Comparison of ENCODE assay signal across 9 mouse cellular contexts in genomic region chr6:108458182-108458571, GRCm38 (mm10).
DNase-seq lines count a peak whose midpoint lies in the region; ATAC-seq and TF ChIP-seq lines count a peak whose summit lies in the region.
"Had no signal": no experiment of that assay in that cellular context is flagged by ENCODE, and none has a peak within 500 bp of the region (broad histone marks: within the 10 kb centered on the region; RNA-seq: fewer than 3 reads in every experiment).

No protein-coding gene starts in this region.

- no peak for DNase-seq in layer of hippocampus, adult 2 months (ENCODE audit: low spot score in 2 of 2)
- no peak for DNase-seq in layer of hippocampus, postnatal 14 days (ENCODE audit: low spot score in 2 of 2)
- DNase-seq in gastrocnemius, postnatal 14 days: peak; percentile 52
- peak; percentile 79 for DNase-seq in skeletal muscle tissue, adult 2 months (ENCODE audit: low read depth, low spot score)
- no peak for DNase-seq in left cerebral cortex, adult 8-10 months (ENCODE audit: low spot score in 2 of 2)
- DNase-seq in spleen, postnatal 36 days (ENCODE audit: low spot score in 2 of 2): no peak
- no peak for DNase-seq in cerebellum, postnatal 25 days

- H3K4me1 ChIP-seq in kidney, embryonic 14.5 days (ENCODE audit: control insufficient read depth, insufficient read depth, low read length): peaks cover 47% of the 10 kb centered on the region

- no peak overlapping the region for H3K9ac ChIP-seq in kidney, embryonic 14.5 days (ENCODE audit: low read depth, low read length)

- intact Hi-C loops in gastrocnemius, postnatal 14 days (cut with DNase I; ENCODE audit: low total_unique reads): no loop called here

- H3K4me2 ChIP-seq in kidney, embryonic 14.5 days (replicated peaks; ENCODE audit: low read depth, low read length): 0 out of 2 replicates have a peak overlapping the region, but pooled peaks have one; percentile 10

- no peaks in the 10 kb centered on the region for H3K36me3 ChIP-seq in kidney, embryonic 14.5 days (ENCODE audit: control insufficient read depth, insufficient read depth, low read length)

- WGBS in kidney, embryonic 14.5 days: 25% methylated on average over 2 of the region's 2 CpGs

- H3K9me3 ChIP-seq in kidney, embryonic 14.5 days (ENCODE audit: control insufficient read depth, low read length): no peaks in the 10 kb centered on the region
- H3K9me3 ChIP-seq: G1E had no signal

- peak overlapping the region; percentile 97 for H3K27ac ChIP-seq in layer of hippocampus, adult 2 months
- peak overlapping the region; percentile 87 for H3K27ac ChIP-seq in kidney, embryonic 14.5 days (ENCODE audit: low read depth, low read length)

- peak; percentile 84 for ATAC-seq in kidney, embryonic 14.5 days (ENCODE audit: low FRiP score, low TSS enrichment)

- H3K4me3 ChIP-seq in layer of hippocampus, adult 2 months: no peak overlapping the region
- no peak overlapping the region for H3K4me3 ChIP-seq in kidney, embryonic 14.5 days (ENCODE audit: low read length)

- no peak for TF ChIP-seq CTCF in layer of hippocampus, adult 2 months (conservative IDR thresholded peaks at IDR 0.05)

- H3K27me3 ChIP-seq in kidney, embryonic 14.5 days (ENCODE audit: control insufficient read depth, insufficient read depth, low read length): no peaks in the 10 kb centered on the region

Comparison
In these comparisons a context has a peak if more than half of its experiments do, and no peak if none do; other contexts are left out.
1. DNase-seq: peak in gastrocnemius, postnatal 14 days (single experiment) and skeletal muscle tissue, adult 2 months (single experiment); none in layer of hippocampus, adult 2 months (0 of 2), layer of hippocampus, postnatal 14 days (0 of 2), left cerebral cortex, adult 8-10 months (0 of 2), spleen, postnatal 36 days (0 of 2) and cerebellum, postnatal 25 days (0 of 2).